Mouse (Mus musculus) embryonic facial prominence, embryonic 10.5 days (tissue): Measurements from ENCODE around the gene Igfn1. TPM values are rescaled to one million over a fixed set of nuclear protein-coding genes. Genes with fewer than 3 reads are reported as not detected.

Source experiments
- DNase-seq: peaks from one replicate; pipeline ENCODE4 v3.0.0-alpha.2; 2017; ENCODE audit warnings: low spot score
- H3K27ac ChIP-seq: fragments of 300-500 bp; sonication (generic); replicated peaks from 2 replicates; pipeline ENCODE4 v1.5.1; 2016; ENCODE audit warnings: mild to moderate bottlenecking
- H3K27me3 ChIP-seq: fragments of 300-500 bp; sonication (generic); replicated peaks from 2 replicates; pipeline ENCODE4 v1.6.1; 2016; ENCODE audit warnings: low read depth, mild to moderate bottlenecking; ENCODE audit not compliant: poor library complexity, severe bottlenecking
- H3K36me3 ChIP-seq: fragments of 300-500 bp; sonication (generic); replicated peaks from 2 replicates; pipeline ENCODE4 v1.6.1; 2016; ENCODE audit warnings: mild to moderate bottlenecking, moderate library complexity
- H3K4me1 ChIP-seq: fragments of 300-500 bp; sonication (generic); 2 replicates; pipeline ENCODE4 v1.6.1; 2016
- H3K4me3 ChIP-seq: fragments of 300-500 bp; sonication (generic); 2 replicates; pipeline ENCODE4 v1.5.1; 2016; ENCODE audit warnings: mild to moderate bottlenecking, moderate library complexity
- H3K9me3 ChIP-seq: fragments of 300-500 bp; sonication (generic); 2 replicates; pipeline ENCODE4 v1.6.1; 2016; ENCODE audit warnings: mild to moderate bottlenecking
- WGBS: fragments of 180-500 bp; shearing (Covaris S2); methylation state at CpG from one replicate; pipeline ENCODE4 v1.1.7; 2016; 5-methylcytosine and 5-hydroxymethylcytosine counted together
- polyA plus RNA-seq: library from polyadenylated mRNA; unstranded; fragments of >200 nt; fragmentation: Nextera tagmentation; extraction: Ambion mirVana; gene quantifications from 2 replicates; pipeline ENCODE4 v1.2.1, GENCODE M21; 2016

Igfn1 gene
- 0.04 TPM in 1 of 2 replicates, not detected in the other for polyA plus RNA-seq

DNA sequence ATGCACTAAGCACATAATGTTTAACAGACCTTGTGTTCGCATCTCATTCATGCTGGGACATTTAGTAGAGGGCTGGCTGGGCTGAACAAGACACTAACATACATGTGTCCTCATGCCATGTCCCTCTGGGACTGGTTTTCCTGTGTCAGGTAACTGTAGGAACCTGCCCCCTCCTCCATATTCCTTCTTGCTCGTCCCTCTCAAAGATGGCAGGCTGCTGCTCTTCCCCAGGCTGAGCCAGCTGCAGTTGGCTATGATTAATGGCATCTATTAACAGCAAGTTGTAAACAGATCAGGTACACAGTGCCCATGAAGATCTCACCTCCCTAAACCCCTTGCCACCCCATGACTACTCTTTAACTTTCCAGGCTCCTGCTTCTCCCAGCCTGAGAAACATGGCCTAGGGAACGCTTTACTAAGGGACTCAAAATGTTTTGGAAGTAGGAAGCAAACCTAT is at the start of gene Igfn1:
TSS of gene Igfn1 (minus strand) at position 51 of the 457 bp plus-strand sequence.
- Histone ChIP-seq H3K4me3 (peak within 1 kb of the TSS; percentile 60), H3K4me1 (peaks cover 13% of the 10 kb centered on the region), H3K27me3 (peaks cover 34% of the 10 kb centered on the region), H3K9me3 (no peaks in the 10 kb centered on the region), H3K27ac (no peak within 1 kb of the TSS), H3K36me3 (no peaks in the 10 kb centered on the region)
- WGBS = 79% methylated on average over 3 of the region's 3 CpGs
- no peak for DNase-seq

DNA sequence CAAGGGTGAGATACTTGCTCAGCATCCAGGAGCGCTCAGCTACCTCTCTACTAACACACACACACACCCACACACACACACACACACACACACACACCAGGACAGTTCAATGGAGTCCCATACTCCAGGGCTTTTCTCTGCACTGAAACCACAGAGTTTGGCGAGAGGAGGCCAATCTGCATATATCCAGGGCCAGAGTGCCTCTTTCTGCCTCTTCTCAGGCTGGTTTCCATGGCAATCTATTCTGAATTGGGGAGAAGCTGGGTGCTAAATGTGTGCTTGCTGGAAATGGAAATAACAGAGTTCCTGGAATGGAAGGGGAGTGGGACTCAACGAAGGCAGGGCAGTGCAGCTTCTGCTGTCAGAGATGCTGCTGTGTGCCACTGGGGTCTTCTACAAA is 49.6 kb upstream of the Igfn1 start:
- Histone ChIP-seq H3K36me3 (no peaks in the 10 kb centered on the region), H3K27ac (no peak overlapping the region), H3K4me3 (no peak overlapping the region), H3K4me1 (peaks cover 22% of the 10 kb centered on the region), H3K9me3 (no peaks in the 10 kb centered on the region), H3K27me3 (peaks cover 50% of the 10 kb centered on the region)
- 74% methylated on average over 3 of the region's 3 CpGs for WGBS
- no peak for DNase-seq

DNA sequence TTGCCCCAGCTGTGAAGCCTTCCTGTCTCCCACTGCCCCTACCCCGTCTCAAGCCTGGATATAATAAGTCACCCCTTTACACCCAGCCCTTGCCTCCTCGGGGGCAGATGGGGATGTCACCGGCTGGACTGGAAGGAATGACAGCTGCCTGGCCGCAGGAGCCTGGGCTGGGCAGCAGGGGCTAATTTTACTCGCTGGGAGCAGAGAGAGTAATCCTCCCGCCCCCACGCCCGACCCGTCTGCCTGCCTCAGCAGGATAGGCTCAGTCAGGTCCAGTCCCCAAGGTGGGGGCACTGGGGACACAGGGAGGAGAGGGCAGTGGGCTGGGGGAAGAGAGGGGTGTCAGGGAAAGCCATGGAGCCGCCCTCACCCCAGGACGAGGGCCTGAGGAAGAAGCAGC is 46.4 kb upstream of the Igfn1 start, which contains the start of gene Cacna1s:
TSS of gene Cacna1s (plus strand) at position 204 of the 400 bp plus-strand sequence.
- Histone ChIP-seq H3K27me3 (peaks cover 80% of the 10 kb centered on the region), H3K27ac (no peak within 1 kb of the TSS)
- no peak for DNase-seq

DNA sequence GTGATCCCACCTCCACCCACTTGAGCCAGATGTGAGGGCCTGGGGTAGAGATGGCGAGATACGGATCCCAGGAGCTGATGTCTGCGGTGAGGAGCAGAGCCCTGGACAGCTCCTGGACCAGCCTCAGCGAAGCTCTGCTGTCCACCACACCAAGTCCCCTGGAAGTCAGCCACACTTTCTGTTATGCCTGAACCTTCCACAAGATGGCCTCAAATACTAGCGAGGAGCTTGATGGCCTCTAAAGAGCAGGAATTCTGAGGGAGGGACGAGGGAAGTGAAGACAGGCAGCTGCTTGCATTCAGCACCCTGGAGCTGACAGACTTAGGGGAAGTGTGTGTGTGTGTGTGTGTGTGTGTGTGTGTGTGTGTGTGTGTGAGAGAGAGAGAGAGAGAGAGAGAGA is 45.3 kb upstream of the Igfn1 start:
- 0% methylated on average over 6 of the region's 6 CpGs for WGBS
- Histone ChIP-seq H3K4me3 (peak overlapping the region; percentile 50), H3K27ac (no peak overlapping the region), H3K9me3 (no peaks in the 10 kb centered on the region), H3K4me1 (peaks cover 21% of the 10 kb centered on the region), H3K27me3 (peaks cover 88% of the 10 kb centered on the region), H3K36me3 (no peaks in the 10 kb centered on the region)
- DNase-seq = peak; percentile 78

More for the DNA sequence above, 46.4 kb upstream of the Igfn1 start, which contains the start of gene Cacna1s:
- peaks cover 26% of the 10 kb centered on the region for H3K4me1 ChIP-seq
- H3K9me3 ChIP-seq = no peaks in the 10 kb centered on the region
- no peak within 1 kb of the TSS for H3K4me3 ChIP-seq
- H3K36me3 ChIP-seq = no peaks in the 10 kb centered on the region
- WGBS = 24% methylated on average over 11 of the region's 11 CpGs

DNA sequence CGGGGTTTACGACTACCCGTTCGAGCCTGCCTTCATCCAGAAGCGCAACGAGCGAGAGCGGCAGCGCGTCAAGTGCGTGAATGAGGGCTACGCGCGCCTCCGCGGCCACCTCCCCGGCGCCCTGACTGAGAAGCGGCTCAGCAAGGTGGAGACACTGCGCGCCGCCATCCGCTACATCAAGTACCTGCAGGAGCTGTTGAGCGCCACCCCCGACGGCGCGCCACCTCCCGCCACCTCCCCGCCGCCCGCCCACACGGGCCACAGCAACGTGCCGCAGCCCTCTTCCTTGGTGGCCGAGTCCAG is 44.8 kb upstream of the Igfn1 start:
- no peak overlapping the region for H3K27ac ChIP-seq
- H3K27me3 ChIP-seq = peaks cover 84% of the 10 kb centered on the region
- no peaks in the 10 kb centered on the region for H3K36me3 ChIP-seq
- peaks cover 21% of the 10 kb centered on the region for H3K4me1 ChIP-seq
- peak overlapping the region; percentile 50 for H3K4me3 ChIP-seq
- 1% methylated on average over 36 of the region's 36 CpGs for WGBS
- H3K9me3 ChIP-seq = no peaks in the 10 kb centered on the region
- DNase-seq = peak; percentile 47

DNA sequence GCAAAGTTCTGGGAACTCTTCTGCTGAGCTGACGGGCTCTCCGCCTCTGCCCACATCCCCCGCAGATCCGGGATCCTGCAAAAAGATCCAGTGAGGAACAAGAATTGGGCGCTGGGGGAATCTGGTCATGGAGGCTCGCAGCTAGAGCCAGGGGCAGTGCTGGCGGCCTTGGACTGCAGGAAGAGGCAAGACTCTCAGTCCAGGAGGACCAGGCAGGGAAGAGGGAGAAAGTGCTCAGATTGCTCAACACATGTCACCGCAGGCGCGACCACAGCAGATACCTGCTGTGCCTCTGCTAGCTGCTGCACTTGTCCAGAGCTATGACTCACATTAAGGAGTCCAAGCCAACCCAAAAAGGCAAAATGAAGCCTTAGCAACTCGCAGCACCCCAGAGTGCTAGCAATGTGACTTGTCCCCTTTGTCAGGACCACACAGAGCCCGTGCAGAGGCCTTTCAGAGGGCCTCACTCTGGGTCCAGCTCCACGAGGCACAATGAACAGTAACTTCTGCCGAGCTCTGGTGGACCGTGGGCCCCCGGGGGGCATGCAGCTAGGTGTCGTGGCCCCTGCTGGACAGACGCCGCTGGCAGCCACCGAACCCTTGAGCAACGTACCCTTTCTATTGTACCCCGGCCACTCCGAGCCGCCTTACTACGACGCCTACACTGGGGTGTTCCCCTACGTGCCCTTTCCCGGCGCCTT is 44.3 kb upstream of the Igfn1 start, which contains the start of gene Ascl5:
TSS of gene Ascl5 (plus strand) at position 493 of the 701 bp plus-strand sequence.
- no peak within 1 kb of the TSS for H3K27ac ChIP-seq
- H3K27me3 ChIP-seq = peaks cover 81% of the 10 kb centered on the region
- H3K4me1 ChIP-seq = peaks cover 21% of the 10 kb centered on the region
- H3K4me3 ChIP-seq = peak within 1 kb of the TSS; percentile 50
- no peaks in the 10 kb centered on the region for H3K9me3 ChIP-seq
- DNase-seq = peak; percentile 20
- H3K36me3 ChIP-seq = no peaks in the 10 kb centered on the region
- 19% methylated on average over 29 of the region's 29 CpGs for WGBS

DNA sequence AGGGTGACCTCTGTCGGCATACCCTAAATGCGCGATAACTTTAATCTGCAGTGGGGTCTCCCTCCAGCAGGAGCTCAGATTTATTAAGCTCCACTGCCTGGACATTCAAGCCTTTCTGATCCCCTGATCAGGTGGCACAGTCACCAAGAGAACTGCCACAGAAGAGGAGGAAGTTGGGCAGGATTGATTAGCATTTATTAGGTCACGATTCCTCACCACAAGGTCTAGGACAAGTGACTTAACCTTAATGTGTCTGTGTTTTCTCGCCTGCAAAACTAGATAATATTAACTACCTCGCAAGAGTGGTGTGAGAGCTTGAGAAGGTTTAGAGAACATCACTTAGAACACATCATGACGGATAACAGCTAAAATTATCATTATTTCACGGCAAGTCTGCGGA is 41.8 kb upstream of the Igfn1 start:
- Histone ChIP-seq H3K4me1 (peaks cover 21% of the 10 kb centered on the region), H3K27ac (no peak overlapping the region), H3K27me3 (peaks cover 73% of the 10 kb centered on the region), H3K36me3 (no peaks in the 10 kb centered on the region), H3K4me3 (no peak overlapping the region), H3K9me3 (no peaks in the 10 kb centered on the region)
- WGBS = 72% methylated on average over 9 of the region's 9 CpGs
- no peak for DNase-seq

DNA sequence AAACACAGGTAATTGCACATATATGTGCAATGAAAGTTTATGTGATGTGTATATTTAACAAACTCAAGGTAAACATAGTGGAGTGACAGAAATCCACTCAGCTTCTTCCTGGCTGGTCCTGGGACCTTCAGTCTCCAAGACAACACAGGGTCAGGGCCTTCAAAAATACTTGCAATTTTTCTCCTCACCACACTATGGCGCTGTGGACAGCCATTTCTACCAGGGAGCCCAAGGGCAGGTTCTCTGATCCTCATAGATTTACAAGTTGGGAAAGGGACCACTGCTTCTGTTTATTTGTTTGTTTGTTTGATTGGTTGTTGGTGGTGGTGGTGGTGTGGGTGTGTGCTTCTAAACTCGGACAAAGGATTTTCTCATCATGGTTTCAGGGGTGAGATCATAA is 41.3 kb upstream of the Igfn1 start:
- no peak overlapping the region for H3K27ac ChIP-seq
- no peaks in the 10 kb centered on the region for H3K36me3 ChIP-seq
- H3K9me3 ChIP-seq = no peaks in the 10 kb centered on the region
- peaks cover 73% of the 10 kb centered on the region for H3K27me3 ChIP-seq
- peaks cover 18% of the 10 kb centered on the region for H3K4me1 ChIP-seq
- 6% methylated on average over 2 of the region's 2 CpGs for WGBS
- peak; percentile 39 for DNase-seq
- H3K4me3 ChIP-seq = no peak overlapping the region

DNA sequence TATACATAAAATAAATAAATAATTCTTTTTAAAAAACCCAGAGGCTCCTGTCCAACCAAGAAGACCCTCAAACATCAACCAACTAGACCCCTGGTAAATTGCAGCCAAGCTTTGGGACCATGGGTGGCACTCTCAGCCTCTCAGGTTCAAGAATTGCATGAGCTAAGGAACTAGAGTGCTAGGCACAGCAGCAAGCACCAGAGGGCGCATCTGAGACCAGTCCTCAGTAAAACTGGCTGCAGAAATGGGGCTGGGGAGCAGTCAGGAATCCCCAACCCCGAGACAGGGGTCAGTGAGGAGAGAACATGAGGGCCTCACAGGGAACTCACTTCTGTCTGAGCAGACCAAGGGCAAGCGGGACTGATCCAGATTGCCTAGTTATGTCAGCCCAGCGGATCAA is 39.6 kb upstream of the Igfn1 start:
- peak; percentile 60 for DNase-seq
- Histone ChIP-seq H3K4me3 (no peak overlapping the region), H3K4me1 (peaks cover 13% of the 10 kb centered on the region), H3K27me3 (peaks cover 72% of the 10 kb centered on the region), H3K27ac (no peak overlapping the region), H3K9me3 (no peaks in the 10 kb centered on the region), H3K36me3 (no peaks in the 10 kb centered on the region)
- 14% methylated on average over 4 of the region's 4 CpGs for WGBS

DNA sequence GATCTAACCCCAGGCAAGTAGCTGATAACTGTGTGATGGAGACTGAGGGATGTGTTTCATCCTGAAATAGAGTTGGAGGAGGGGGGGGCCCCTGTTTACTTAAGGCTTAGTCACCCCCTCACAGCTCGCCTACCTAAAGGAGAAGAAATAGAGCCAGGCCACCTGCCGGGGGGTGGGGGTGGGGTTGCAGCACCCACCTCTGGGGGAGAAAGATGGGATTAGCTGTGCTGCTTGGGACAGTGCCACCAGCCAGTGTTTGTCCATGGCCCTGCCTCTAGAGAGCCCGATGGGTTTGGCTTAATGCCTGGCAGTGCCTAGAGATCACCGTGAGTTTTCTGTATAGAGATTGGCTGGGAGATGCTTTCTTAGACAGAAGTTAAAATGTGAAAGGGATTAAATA is 34.7 kb upstream of the Igfn1 start:
- Histone ChIP-seq H3K27ac (no peak overlapping the region), H3K4me3 (no peak overlapping the region), H3K36me3 (peaks cover 4% of the 10 kb centered on the region; the same call in 1 of the 2 replicates), H3K9me3 (no peaks in the 10 kb centered on the region), H3K4me1 (peaks cover 16% of the 10 kb centered on the region), H3K27me3 (peaks cover 40% of the 10 kb centered on the region)
- 27% methylated on average over 4 of the region's 4 CpGs for WGBS
- no peak for DNase-seq

DNA sequence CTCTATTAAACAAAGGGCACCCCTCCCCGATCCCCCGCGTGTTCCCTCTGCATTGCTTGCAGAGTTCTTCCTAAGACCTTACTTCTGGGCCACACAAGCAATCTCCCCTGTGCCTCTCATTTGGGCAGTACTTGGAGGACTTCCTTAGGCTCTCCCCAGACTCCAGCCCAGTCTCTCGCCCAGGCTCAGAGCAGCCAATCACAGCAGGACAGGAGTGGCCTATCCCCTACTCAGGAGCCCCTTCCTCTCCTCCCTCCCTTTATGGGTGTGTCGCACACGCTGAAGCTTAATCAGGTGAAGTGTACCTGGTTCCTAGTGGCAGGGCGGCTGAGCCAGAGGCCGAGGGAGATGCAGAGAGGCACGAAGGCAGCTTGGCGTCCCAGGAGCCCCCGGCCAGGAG is 34.3 kb upstream of the Igfn1 start:
- 0 out of 2 replicates have a peak overlapping the region, but pooled peaks have one; percentile 21 for H3K4me3 ChIP-seq
- peak; percentile 46 for DNase-seq
- peaks cover 40% of the 10 kb centered on the region for H3K27me3 ChIP-seq
- H3K4me1 ChIP-seq = peaks cover 16% of the 10 kb centered on the region
- 14% methylated on average over 11 of the region's 11 CpGs for WGBS
- no peaks in the 10 kb centered on the region for H3K9me3 ChIP-seq
- peak overlapping the region; percentile 35 for H3K27ac ChIP-seq
- peaks cover 8% of the 10 kb centered on the region for H3K36me3 ChIP-seq

DNA sequence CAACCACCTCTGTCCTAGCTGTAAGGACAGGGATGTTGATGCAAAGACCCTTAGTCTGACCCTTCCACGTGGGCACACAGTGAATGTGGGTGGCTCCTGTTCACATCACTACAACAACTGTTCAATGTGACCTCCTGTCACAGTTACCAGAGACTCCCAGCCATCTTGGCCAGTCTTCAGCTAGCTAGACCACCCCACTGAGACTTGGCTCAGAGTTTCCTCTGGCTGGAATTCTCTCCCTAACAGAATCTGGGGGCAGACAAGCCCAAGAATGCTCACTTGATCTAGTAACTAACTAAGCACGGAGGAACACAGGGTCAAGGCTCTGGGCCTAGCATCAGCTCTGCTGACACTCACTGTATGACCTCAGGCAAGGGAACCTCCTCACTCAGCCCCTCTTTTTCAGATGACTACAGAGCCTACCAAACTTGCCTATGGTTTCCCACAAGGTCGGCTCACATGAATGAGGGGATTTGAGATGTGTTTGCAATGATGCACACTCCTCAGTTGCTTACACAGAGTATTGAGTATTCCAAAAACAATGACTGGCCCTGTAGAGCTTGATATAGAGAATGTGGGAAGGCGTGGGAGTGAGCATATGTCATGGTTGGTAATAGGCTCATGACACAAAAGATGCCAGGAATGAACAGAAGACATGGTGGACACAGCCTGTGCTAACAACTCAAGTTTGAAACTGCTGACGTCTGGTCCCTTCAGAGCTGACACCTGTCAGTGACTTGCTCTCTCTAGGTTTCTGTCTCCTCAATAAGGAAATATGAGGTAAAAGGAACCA is 32.8 kb upstream of the Igfn1 start:
- Histone ChIP-seq H3K4me3 (no peak overlapping the region), H3K36me3 (peaks cover 23% of the 10 kb centered on the region), H3K27ac (no peak overlapping the region), H3K4me1 (peaks cover 16% of the 10 kb centered on the region), H3K9me3 (no peaks in the 10 kb centered on the region), H3K27me3 (peaks cover 35% of the 10 kb centered on the region)
- 76% methylated on average over 5 of the region's 5 CpGs for WGBS
- DNase-seq = no peak
